Mouse (Mus musculus) CH12.LX (cell line): ENCODE measurements at regions not wholly inside any gene's neighbourhood (a gene's known extent, or its start where the extent isn't known, plus 50 kb on each side); places are given as distances from the start of the nearest gene placed in this dataset.

Experiments used
- CTCF ChIP-seq, 2 experiments: IDR thresholded peaks in 1 of 2; conservative IDR thresholded peaks in 1 of 2; 2 replicates each; pipeline ENCODE4 v1.5.1; 2011 to 2012; ENCODE audit warnings: low read depth in 2 of 2, low read length in 2 of 2, improper control_type of control experiment in 1 of 2, inconsistent platforms in 1 of 2, mild to moderate bottlenecking in 1 of 2, moderate library complexity in 1 of 2
- ELF1 ChIP-seq: IDR thresholded peaks from 2 replicates; pipeline ENCODE4 v1.6.1; 2014; ENCODE audit warnings: low read depth, mild to moderate bottlenecking, inconsistent platforms, low read length, improper control_type of control experiment
- JUN ChIP-seq: IDR thresholded peaks from 2 replicates; pipeline ENCODE4 v1.6.1; 2011; ENCODE audit warnings: low read depth, mild to moderate bottlenecking, low read length, improper control_type of control experiment, moderate library complexity; ENCODE audit not compliant: insufficient read depth
- TCF12 ChIP-seq: IDR thresholded peaks from 2 replicates; pipeline ENCODE4 v1.6.1; 2014; ENCODE audit warnings: low read depth, mild to moderate bottlenecking, inconsistent platforms, low read length, improper control_type of control experiment

- TF ChIP-seq ELF1, result no peak
- TF ChIP-seq CTCF (conservative IDR thresholded peaks at IDR 0.05 in 1 of 2, IDR thresholded peaks at IDR 0.05 in 1 of 2; ENCODE audit: low read depth in 2 of 2, low read length in 2 of 2), result no peak
- TF ChIP-seq JUN, result no peak
- no peak for TF ChIP-seq TCF12
Measured at GRCm38 (mm10) chr6:31811890-31812289, 238.2 kb upstream of the 1700012A03Rik start.
